Mouse (Mus musculus) thymus, postnatal 0 days (tissue): ENCODE data around the gene Itgb7. TPM values are rescaled to one million over a fixed set of nuclear protein-coding genes. Genes with fewer than 3 reads are reported as not detected.
"Not testable (repeated sequence)": the region's sequence is repeated elsewhere in the genome, so short reads cannot be mapped to it uniquely, and the experiment has no call there.

ENCODE experiments used
- DNase-seq: peaks from one replicate; pipeline ENCODE4 v3.0.0-alpha.2; 2015; ENCODE audit warnings: low spot score
- polyA plus RNA-seq: library from polyadenylated mRNA; unstranded; fragments of >200 nt; fragmentation: Nextera tagmentation; extraction: Ambion mirVana; gene quantifications from 2 replicates; pipeline ENCODE4 v1.2.1, GENCODE M21; 2015

Itgb7 gene
- polyA plus RNA-seq, 1 experiment from 2014 or later = 65.6 TPM

GRCm38 (mm10) chr15:102230408-102231321 lies 1.1 kb downstream of the Itgb7 start:
- DNase-seq = no peak

GRCm38 (mm10) chr15:102225619-102226018 lies 6.1 kb downstream of the Itgb7 start:
- DNase-seq = not testable (repeated sequence)

GRCm38 (mm10) chr15:102224992-102225617 lies 6.6 kb downstream of the Itgb7 start:
- DNase-seq = peak; percentile 82

GRCm38 (mm10) chr15:102224186-102224991 lies 7.4 kb downstream of the Itgb7 start:
- DNase-seq = peak; percentile 91

- DNase-seq = no peak
Observed at GRCm38 (mm10) chr15:102222386-102222785, 9.4 kb downstream of the Itgb7 start.

GRCm38 (mm10) chr15:102217325-102217724 lies 14.4 kb downstream of the Itgb7 start:
- DNase-seq = no peak

GRCm38 (mm10) chr15:102216459-102217228 lies 15.1 kb downstream of the Itgb7 start:
- no peak for DNase-seq

- DNase-seq = no peak
Observed at GRCm38 (mm10) chr15:102215624-102216023, 16.1 kb downstream of the Itgb7 start.

- DNase-seq = no peak
Observed at GRCm38 (mm10) chr15:102214132-102214531, 17.6 kb downstream of the Itgb7 start.

GRCm38 (mm10) chr15:102211895-102212294 lies 19.8 kb downstream of the Itgb7 start:
- DNase-seq = no peak

- no peak for DNase-seq
Observed at GRCm38 (mm10) chr15:102210816-102211215, 20.9 kb downstream of the Itgb7 start.

- no peak for DNase-seq
Observed at GRCm38 (mm10) chr15:102209114-102209513, 22.6 kb downstream of the Itgb7 start.

- peak; percentile 16 for DNase-seq
Observed at GRCm38 (mm10) chr15:102208092-102208561, 23.6 kb downstream of the Itgb7 start.

GRCm38 (mm10) chr15:102207351-102207750 lies 24.4 kb downstream of the Itgb7 start:
- DNase-seq = no peak

- no peak for DNase-seq
Observed at GRCm38 (mm10) chr15:102205779-102206178, 26.0 kb downstream of the Itgb7 start.

GRCm38 (mm10) chr15:102204674-102205505 lies 26.9 kb downstream of the Itgb7 start, which contains the start of gene Csad:
Gene Csad (minus strand): TSS chr15:102204724.
- no peak for DNase-seq

- peak; percentile 76 for DNase-seq
Observed at GRCm38 (mm10) chr15:102203835-102204381, 27.8 kb downstream of the Itgb7 start.

- DNase-seq = peak; percentile 98
Observed at GRCm38 (mm10) chr15:102202971-102203834, 28.5 kb downstream of the Itgb7 start, which contains the start of gene Zfp740. Gene Zfp740 (plus strand): TSS chr15:102203249.
